Mouse (Mus musculus): ENCODE measurements at regions not wholly inside any gene's neighbourhood (a gene's known extent, or its start where the extent isn't known, plus 50 kb on each side); places are given as distances from the start of the nearest gene placed in this dataset.

- Histone ChIP-seq H3K79me3 (ENCODE audit: low read depth) (no peaks in the 10 kb centered on the region), H3K27me3 (ENCODE audit: control insufficient read depth, insufficient read depth, insufficient read length) (no peaks in the 10 kb centered on the region), H3K36me3 (ENCODE audit: control insufficient read depth, insufficient read depth) (no peaks in the 10 kb centered on the region), H3K79me2 (ENCODE audit: control insufficient read depth, insufficient read depth) (no peaks in the 10 kb centered on the region), H3ac (ENCODE audit: control insufficient read depth, insufficient read length, low read depth) (no peak overlapping the region), H3K4me3 (ENCODE audit: insufficient read depth, poor library complexity, severe bottlenecking) (no peak overlapping the region)
- TF ChIP-seq FOSL1 (IDR thresholded peaks at IDR 0.05; ENCODE audit: insufficient read depth, low read length, poor library complexity, severe bottlenecking) (no peak), USF1 (IDR thresholded peaks at IDR 0.05; ENCODE audit: low read depth) (no peak), CEBPB (IDR thresholded peaks at IDR 0.05; ENCODE audit: low read depth) (no peak), MYOD1 (IDR thresholded peaks at IDR 0.05; ENCODE audit: control insufficient read depth, insufficient read length, low read depth) (no peak), CTCF (IDR thresholded peaks at IDR 0.05; ENCODE audit: control insufficient read depth, insufficient read depth, insufficient read length) (no peak)
Observed at GRCm38 (mm10) chr16:5444785-5445184, 189.0 kb upstream of the Eef2kmt start.

GRCm38 (mm10) chr16:5439717-5440116 is 183.9 kb upstream of the Eef2kmt start:
- H3ac ChIP-seq (ENCODE audit: control insufficient read depth, insufficient read length, low read depth) = no peak overlapping the region
- H3K36me3 ChIP-seq (ENCODE audit: control insufficient read depth, insufficient read depth) = no peaks in the 10 kb centered on the region
- H3K27me3 ChIP-seq (ENCODE audit: control insufficient read depth, insufficient read depth, insufficient read length) = no peaks in the 10 kb centered on the region
- no peak for TF ChIP-seq MYOG (IDR thresholded peaks at IDR 0.05; ENCODE audit: control insufficient read depth, extremely low read depth, insufficient read length)
- TF ChIP-seq FOSL1 (IDR thresholded peaks at IDR 0.05; ENCODE audit: insufficient read depth, low read length, poor library complexity, severe bottlenecking) = no peak
- no peaks in the 10 kb centered on the region for H3K79me2 ChIP-seq (ENCODE audit: control insufficient read depth, insufficient read depth)
- no peaks in the 10 kb centered on the region for H3K79me3 ChIP-seq (ENCODE audit: low read depth)
- no peak overlapping the region for H3K4me3 ChIP-seq (ENCODE audit: insufficient read depth, poor library complexity, severe bottlenecking)

- no peaks in the 10 kb centered on the region for H3K36me3 ChIP-seq (ENCODE audit: control insufficient read depth, insufficient read depth)
- no peak for TF ChIP-seq MYOD1 (IDR thresholded peaks at IDR 0.05; ENCODE audit: control insufficient read depth, insufficient read length, low read depth)
- no peak for TF ChIP-seq CEBPB (IDR thresholded peaks at IDR 0.05; ENCODE audit: low read depth)
- TF ChIP-seq CTCF (IDR thresholded peaks at IDR 0.05; ENCODE audit: control insufficient read depth, insufficient read depth, insufficient read length) = no peak
- no peak for TF ChIP-seq USF1 (IDR thresholded peaks at IDR 0.05; ENCODE audit: low read depth)
- TF ChIP-seq FOSL1 (IDR thresholded peaks at IDR 0.05; ENCODE audit: insufficient read depth, low read length, poor library complexity, severe bottlenecking) = no peak
- no peak for TF ChIP-seq MAX (IDR thresholded peaks at IDR 0.05)
- TF ChIP-seq MYOG (IDR thresholded peaks at IDR 0.05; ENCODE audit: control insufficient read depth, extremely low read depth, insufficient read length) = no peak
Observed at GRCm38 (mm10) chr16:5438405-5438804, 182.6 kb upstream of the Eef2kmt start.

DNA sequence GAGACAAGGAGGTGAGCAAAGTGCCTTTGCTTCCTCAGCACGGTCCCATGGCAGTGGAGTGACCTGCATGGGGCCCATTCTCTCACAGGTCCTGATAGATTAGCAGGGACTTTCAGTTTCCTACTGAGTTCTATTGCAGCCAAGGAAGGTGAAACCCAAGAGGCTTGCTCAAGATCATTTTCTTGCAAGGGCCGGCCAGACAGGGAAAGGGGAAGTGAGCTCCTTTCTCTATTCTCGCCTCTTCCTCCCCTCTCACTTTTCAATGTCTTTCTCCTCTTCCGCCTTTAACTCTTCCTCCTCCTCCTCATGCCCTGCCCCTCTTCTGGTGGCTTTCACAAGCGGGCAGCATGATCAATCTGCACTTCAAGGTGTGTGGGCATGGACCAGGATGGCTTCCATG is 175.9 kb upstream of the Eef2kmt start:
- TF ChIP-seq MYOG (IDR thresholded peaks at IDR 0.05; ENCODE audit: control insufficient read depth, extremely low read depth, insufficient read length) (no peak), USF1 (IDR thresholded peaks at IDR 0.05; ENCODE audit: low read depth) (no peak)
- no peaks in the 10 kb centered on the region for H3K27me3 ChIP-seq (ENCODE audit: control insufficient read depth, insufficient read depth, insufficient read length)
- no peak overlapping the region for H3K4me3 ChIP-seq (ENCODE audit: insufficient read depth, poor library complexity, severe bottlenecking)
- no peak overlapping the region for H3ac ChIP-seq (ENCODE audit: control insufficient read depth, insufficient read length, low read depth)
- no peaks in the 10 kb centered on the region for H3K79me3 ChIP-seq (ENCODE audit: low read depth)
- no peaks in the 10 kb centered on the region for H3K36me3 ChIP-seq (ENCODE audit: control insufficient read depth, insufficient read depth)
- H3K79me2 ChIP-seq (ENCODE audit: control insufficient read depth, insufficient read depth) = no peaks in the 10 kb centered on the region

More at GRCm38 (mm10) chr16:5438405-5438804, 182.6 kb upstream of the Eef2kmt start:
- Histone ChIP-seq H3K79me3 (ENCODE audit: low read depth) (no peaks in the 10 kb centered on the region), H3ac (ENCODE audit: control insufficient read depth, insufficient read length, low read depth) (no peak overlapping the region), H3K79me2 (ENCODE audit: control insufficient read depth, insufficient read depth) (no peaks in the 10 kb centered on the region), H3K4me3 (ENCODE audit: insufficient read depth, poor library complexity, severe bottlenecking) (no peak overlapping the region), H3K27me3 (ENCODE audit: control insufficient read depth, insufficient read depth, insufficient read length) (no peaks in the 10 kb centered on the region)

DNA sequence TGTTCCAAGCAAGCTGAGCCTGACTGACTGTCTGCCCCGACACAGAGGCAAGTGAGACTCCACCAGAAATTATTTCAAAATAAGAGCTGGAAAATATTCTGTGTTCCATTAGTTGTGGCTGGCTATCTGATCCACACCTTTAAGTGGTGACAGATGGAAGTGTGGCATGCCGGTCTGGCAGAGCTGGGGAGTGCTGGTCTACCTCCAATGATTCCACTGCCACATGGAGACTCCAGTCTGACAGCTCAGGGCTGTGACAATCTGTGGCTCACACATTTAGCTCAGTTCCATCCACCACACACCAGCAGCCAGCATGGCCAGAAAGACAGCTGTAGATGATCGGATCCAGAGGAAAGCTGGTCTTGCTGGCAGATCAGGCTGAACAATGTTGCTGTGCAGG is 175.3 kb upstream of the Eef2kmt start:
- Histone ChIP-seq H3K79me3 (ENCODE audit: low read depth) (no peaks in the 10 kb centered on the region), H3ac (ENCODE audit: control insufficient read depth, insufficient read length, low read depth) (no peak overlapping the region)

GRCm38 (mm10) chr16:5429466-5429865 is 173.7 kb upstream of the Eef2kmt start:
- H3ac ChIP-seq (ENCODE audit: control insufficient read depth, insufficient read length, low read depth) = no peak overlapping the region
- H3K4me3 ChIP-seq (ENCODE audit: insufficient read depth, poor library complexity, severe bottlenecking) = no peak overlapping the region
- H3K27me3 ChIP-seq (ENCODE audit: control insufficient read depth, insufficient read depth, insufficient read length) = no peaks in the 10 kb centered on the region
- TF ChIP-seq CTCF (IDR thresholded peaks at IDR 0.05; ENCODE audit: control insufficient read depth, insufficient read depth, insufficient read length) (no peak), MAX (IDR thresholded peaks at IDR 0.05) (no peak), MYOG (IDR thresholded peaks at IDR 0.05; ENCODE audit: control insufficient read depth, extremely low read depth, insufficient read length) (no peak), CEBPB (IDR thresholded peaks at IDR 0.05; ENCODE audit: low read depth) (no peak), FOSL1 (IDR thresholded peaks at IDR 0.05; ENCODE audit: insufficient read depth, low read length, poor library complexity, severe bottlenecking) (no peak), MYOD1 (IDR thresholded peaks at IDR 0.05; ENCODE audit: control insufficient read depth, insufficient read length, low read depth) (no peak), USF1 (IDR thresholded peaks at IDR 0.05; ENCODE audit: low read depth) (no peak)
- H3K36me3 ChIP-seq (ENCODE audit: control insufficient read depth, insufficient read depth) = no peaks in the 10 kb centered on the region
- H3K79me3 ChIP-seq (ENCODE audit: low read depth) = no peaks in the 10 kb centered on the region
- no peaks in the 10 kb centered on the region for H3K79me2 ChIP-seq (ENCODE audit: control insufficient read depth, insufficient read depth)

More for the DNA sequence above, 175.3 kb upstream of the Eef2kmt start:
- Histone ChIP-seq H3K36me3 (ENCODE audit: control insufficient read depth, insufficient read depth) (no peaks in the 10 kb centered on the region), H3K4me3 (ENCODE audit: insufficient read depth, poor library complexity, severe bottlenecking) (no peak overlapping the region), H3K27me3 (ENCODE audit: control insufficient read depth, insufficient read depth, insufficient read length) (no peaks in the 10 kb centered on the region), H3K79me2 (ENCODE audit: control insufficient read depth, insufficient read depth) (no peaks in the 10 kb centered on the region)
- no peak for TF ChIP-seq MAX (IDR thresholded peaks at IDR 0.05)
- no peak for TF ChIP-seq CTCF (IDR thresholded peaks at IDR 0.05; ENCODE audit: control insufficient read depth, insufficient read depth, insufficient read length)
- no peak for TF ChIP-seq USF1 (IDR thresholded peaks at IDR 0.05; ENCODE audit: low read depth)
- TF ChIP-seq MYOD1 (IDR thresholded peaks at IDR 0.05; ENCODE audit: control insufficient read depth, insufficient read length, low read depth) = no peak
- no peak for TF ChIP-seq MYOG (IDR thresholded peaks at IDR 0.05; ENCODE audit: control insufficient read depth, extremely low read depth, insufficient read length)
- no peak for TF ChIP-seq FOSL1 (IDR thresholded peaks at IDR 0.05; ENCODE audit: insufficient read depth, low read length, poor library complexity, severe bottlenecking)
- TF ChIP-seq CEBPB (IDR thresholded peaks at IDR 0.05; ENCODE audit: low read depth) = no peak
